Mouse (Mus musculus) liver, embryonic 14.5 days (tissue): ENCODE results near the gene Sla2.

ENCODE experiments used
- CTCF ChIP-seq: IDR thresholded peaks from 2 replicates; pipeline ENCODE4 v1.5.1; 2016; ENCODE audit warnings: antibody characterized with exemption, low read depth, control low read depth
- EP300 ChIP-seq: IDR thresholded peaks from 2 replicates; pipeline ENCODE4 v1.6.1; 2016; ENCODE audit warnings: antibody characterized with exemption, low read depth

DNA sequence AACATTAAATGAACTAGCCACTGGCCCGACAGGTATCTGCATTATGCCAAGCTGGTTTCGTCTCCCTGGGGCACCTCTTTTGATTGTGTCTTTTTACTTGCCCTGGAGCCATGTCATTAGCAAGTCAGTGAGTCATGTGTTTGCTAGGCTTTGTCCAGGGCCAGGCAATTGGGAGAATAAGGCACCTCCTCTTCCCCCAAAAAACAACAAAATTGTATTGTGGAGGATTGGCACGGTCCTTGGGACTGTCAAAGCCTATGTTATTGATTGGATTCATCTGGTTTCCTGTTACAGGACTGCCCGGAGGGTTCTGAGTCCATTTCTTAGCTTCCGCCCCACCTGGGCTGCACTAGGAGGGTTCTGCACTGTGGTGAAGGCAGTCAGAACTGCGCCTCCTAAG is 39.3 kb downstream of the Sla2 start:
- no peak for TF ChIP-seq CTCF
- no peak for TF ChIP-seq EP300
